Mouse (Mus musculus): ENCODE measurements around the gene Celsr2.

DNA sequence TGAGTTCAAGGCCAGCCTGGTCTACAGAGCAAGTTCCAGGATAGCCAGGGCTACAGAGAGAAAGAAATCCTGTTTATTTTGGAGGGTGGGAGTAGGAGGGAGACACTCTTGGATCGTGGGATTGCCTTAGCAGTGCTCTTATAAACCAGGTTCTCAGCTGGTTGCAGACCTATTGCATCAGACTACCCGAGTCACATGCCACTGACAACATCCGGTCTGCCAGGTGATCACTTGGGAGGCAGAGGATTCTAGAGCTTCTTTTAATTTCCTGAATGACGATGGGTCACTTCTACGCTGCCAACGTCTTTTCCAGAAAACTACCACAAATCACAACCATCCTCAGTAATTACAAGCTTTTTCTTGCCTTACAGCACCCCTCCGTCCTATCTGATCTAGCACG, 28.7 kb upstream of the Celsr2 start:
- TF ChIP-seq CTCF (IDR thresholded peaks at IDR 0.05; ENCODE audit: control insufficient read depth, insufficient read depth, insufficient read length) (no peak), CEBPB (IDR thresholded peaks at IDR 0.05; ENCODE audit: low read depth) (peak; percentile 98), MYOG (IDR thresholded peaks at IDR 0.05; ENCODE audit: control insufficient read depth, extremely low read depth, insufficient read length) (no peak)
